Mouse (Mus musculus) layer of hippocampus, postnatal 36 days (tissue): ENCODE results near the gene Lrp3. TPM values are rescaled to one million over a fixed set of nuclear protein-coding genes. Genes with fewer than 3 reads are reported as not detected.
A peak's percentile ranks its signal among the peaks of the same experiment; 100 is the strongest.
"Not testable (repeated sequence)": the region's sequence is repeated elsewhere in the genome, so short reads cannot be mapped to it uniquely, and the experiment has no call there.

Source experiments
- DNase-seq, 2 experiments: peaks; one replicate each; pipeline ENCODE4 v3.0.0; 2022
- total RNA-seq, 2 experiments: library from RNA; stranded (reverse); gene quantifications; 2 replicates each; pipeline ENCODE4 v1.2.3; 2021

Gene Lrp3
- total RNA-seq = 10 to 100 TPM; 72.8 to 73.5 TPM

- DNase-seq = peak; percentile 57 to 68
Measured at GRCm38 (mm10) chr7:35215225-35215624, at the start of gene Lrp3. Gene Lrp3, minus strand, starts transcription at chr7:35215498.

- DNase-seq = peak; percentile 24 to 41
Measured at GRCm38 (mm10) chr7:35264746-35265145, 49.4 kb upstream of the Lrp3 start.

DNA sequence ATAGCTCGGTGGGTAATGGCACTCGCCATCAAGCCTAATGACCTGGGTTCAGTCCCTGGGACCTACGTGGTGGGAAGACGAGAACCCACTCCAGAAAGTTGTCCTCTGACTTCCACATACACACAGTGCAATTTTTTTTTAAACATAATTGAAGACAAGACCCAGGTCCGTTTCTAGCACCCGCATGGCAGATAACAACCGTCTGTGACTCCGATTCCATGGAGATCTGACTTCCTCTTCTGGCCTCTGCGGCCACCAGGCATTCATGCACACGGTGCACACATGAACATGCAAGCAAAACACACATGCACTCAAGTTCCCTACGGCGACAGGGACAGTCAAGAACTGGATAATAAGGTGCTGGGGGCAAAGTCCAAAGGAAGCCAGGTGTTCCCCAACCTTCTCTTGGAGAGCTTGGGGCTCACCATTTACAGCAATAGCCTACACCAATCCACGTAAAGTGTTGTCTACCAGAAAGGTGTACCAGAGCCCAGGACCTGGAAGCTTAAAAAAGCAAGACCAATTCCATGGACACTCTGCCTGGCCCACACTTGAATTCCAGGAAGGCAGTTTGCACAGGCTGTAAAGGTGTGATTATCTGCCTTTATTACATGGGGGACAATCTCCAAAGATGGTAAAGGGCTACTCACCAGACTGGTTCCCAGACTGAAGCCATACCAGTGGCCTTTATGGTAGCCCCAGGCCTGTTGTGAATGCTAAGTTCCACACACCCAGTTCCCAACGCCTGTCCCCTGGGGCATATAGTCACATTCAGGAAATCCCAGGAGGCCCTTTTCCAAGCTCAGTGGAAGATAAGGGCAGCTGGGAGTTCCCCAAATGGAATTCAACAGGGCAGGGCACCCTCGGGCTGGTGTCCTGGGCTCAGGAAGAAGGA, 48.5 kb upstream of the Lrp3 start:
- DNase-seq = no peak

DNA sequence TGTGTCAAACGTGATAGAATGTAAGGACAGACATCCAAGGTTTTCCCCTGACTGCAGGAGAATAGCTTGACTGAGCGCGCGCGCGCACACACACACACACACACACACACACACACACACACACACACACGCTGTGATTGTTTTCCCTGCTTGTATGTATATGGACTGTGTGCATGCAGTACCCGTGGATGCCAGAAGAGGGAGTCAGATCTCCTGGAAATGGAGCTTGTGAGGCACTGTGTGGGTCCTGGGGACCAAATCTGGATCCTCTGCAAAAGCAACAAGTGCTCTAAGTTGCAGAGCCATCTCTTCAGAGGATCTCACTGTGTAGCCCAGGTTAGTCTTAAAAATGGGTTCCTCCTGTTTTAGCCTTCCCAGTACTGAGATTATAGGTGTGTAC, 44.1 kb upstream of the Lrp3 start:
- DNase-seq = no peak

DNA sequence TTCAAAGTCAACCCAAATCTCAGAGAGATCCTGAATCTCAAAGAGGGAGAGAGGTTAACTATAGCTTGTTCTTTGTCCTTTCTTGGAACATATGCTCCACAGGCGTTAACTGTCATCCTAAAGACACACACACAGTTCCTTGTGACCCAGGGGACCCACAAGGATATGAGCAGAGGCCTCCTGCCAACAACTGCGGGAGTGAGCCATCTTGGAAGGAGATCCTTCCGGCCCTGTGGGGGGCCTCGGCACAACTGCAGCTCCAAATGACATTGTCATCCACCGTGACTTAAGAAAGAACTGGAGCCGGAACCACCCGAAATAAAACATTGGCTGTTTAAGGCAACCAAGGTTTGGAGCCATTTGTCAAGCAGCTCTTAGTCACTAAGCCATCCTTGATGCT, 43.0 kb upstream of the Lrp3 start:
- no peak for DNase-seq

GRCm38 (mm10) chr7:35252041-35252558, 36.8 kb upstream of the Lrp3 start:
- DNase-seq = peak; percentile 33 to 43

GRCm38 (mm10) chr7:35237935-35238334, 22.6 kb upstream of the Lrp3 start:
- not testable (repeated sequence) for DNase-seq

DNA sequence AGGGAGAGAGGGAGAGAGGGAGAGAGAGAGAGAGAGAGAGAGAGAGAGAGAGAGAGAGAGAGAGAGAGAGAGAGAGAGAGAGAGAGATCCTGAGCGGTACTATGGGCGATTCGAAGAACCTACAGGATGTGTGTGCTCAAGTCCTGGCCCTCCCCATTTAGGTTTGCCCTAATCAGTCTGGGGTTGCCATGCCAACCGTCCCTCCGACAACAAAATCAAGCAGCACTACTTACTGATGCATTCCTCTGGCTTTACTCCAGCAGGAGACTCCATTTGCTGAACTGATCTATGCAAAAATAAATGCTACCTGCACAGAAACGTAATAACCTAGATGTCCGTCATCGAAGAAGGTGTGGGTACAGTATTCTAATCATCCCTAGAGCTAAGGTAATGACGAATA, 20.0 kb upstream of the Lrp3 start:
- peak; percentile 55 to 56 for DNase-seq

DNA sequence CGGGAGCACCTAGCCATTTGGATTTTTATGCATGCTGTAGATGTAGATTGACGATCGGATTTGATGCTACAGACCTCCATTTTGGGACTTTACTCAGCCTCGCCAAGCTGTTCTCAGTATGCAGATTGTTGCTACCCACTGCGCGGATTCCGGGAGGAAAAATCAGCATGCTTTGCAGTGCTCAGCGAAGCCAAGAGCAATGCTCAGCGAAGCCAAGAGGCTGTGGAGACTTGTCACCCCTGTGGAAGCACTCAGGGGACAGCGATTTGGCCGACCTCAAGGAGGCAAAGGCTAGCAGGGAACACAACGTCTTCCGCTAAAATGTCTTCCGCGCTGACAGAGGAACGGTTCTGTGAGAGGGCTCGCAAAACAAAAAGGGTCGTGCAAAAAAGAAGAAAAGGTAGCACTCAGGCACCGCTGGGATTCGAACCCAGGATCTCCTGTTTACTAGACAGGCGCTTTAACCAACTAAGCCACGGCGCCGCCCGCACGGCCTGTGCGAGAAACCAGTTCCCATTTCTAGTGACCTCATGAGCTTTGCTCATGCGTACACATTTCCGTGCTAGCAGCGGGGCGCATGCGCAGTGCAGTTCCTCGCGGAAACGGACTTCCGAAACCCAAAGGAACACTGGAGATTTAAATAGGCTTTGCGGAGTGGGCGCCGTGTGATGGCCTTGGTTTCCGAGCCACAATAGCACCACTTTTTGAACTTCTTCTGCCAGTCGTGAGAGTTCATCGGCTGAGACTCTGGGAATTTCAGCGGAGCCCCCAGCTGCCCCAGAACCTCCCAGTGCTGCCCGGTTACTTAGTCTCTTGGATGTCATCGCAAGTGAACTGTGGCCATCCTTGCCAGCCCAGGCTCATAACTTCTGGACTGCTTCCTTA, 19.3 kb upstream of the Lrp3 start:
- DNase-seq = peak; percentile 98 to 99

- no peak for DNase-seq
Measured at GRCm38 (mm10) chr7:35233861-35234260, 18.6 kb upstream of the Lrp3 start.

- DNase-seq = no peak
Measured at GRCm38 (mm10) chr7:35232796-35233455, 17.6 kb upstream of the Lrp3 start.

- DNase-seq = no peak
Measured at GRCm38 (mm10) chr7:35230333-35230732, 15.0 kb upstream of the Lrp3 start.

DNA sequence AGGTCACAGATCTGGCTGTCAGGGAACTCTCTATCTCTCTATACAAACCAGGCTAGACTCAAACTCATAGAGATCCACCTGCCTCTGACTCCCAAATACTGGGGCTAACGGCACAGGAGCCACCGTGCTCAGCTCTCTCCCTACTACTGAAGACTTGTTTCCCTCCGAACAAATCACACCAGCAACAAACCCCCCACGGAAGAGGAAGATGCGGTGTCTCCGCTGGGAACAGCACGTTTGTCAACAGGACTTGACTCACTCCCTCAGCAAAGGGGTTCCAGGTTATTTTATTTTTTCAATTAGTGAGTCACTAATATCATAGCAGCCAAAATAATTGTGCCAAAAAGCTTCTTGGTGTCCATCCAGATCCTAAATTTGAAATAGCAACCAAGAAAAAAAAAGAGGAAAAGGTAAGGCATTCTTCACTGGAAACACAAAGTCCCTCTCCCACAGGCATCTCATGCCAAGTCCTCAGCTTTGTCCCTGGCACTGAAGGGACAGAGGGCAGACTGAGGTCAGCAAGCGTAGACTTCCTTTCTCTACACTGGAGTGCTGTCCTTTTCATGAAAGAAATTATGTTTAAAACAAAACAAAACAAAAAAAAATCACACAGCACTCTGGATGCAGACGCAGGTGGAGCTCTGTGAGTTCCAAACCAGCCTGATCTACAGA, 5.5 kb upstream of the Lrp3 start:
- no peak for DNase-seq

- no peak for DNase-seq
Measured at GRCm38 (mm10) chr7:35215731-35216130, 433 bp upstream of the Lrp3 start.

DNA sequence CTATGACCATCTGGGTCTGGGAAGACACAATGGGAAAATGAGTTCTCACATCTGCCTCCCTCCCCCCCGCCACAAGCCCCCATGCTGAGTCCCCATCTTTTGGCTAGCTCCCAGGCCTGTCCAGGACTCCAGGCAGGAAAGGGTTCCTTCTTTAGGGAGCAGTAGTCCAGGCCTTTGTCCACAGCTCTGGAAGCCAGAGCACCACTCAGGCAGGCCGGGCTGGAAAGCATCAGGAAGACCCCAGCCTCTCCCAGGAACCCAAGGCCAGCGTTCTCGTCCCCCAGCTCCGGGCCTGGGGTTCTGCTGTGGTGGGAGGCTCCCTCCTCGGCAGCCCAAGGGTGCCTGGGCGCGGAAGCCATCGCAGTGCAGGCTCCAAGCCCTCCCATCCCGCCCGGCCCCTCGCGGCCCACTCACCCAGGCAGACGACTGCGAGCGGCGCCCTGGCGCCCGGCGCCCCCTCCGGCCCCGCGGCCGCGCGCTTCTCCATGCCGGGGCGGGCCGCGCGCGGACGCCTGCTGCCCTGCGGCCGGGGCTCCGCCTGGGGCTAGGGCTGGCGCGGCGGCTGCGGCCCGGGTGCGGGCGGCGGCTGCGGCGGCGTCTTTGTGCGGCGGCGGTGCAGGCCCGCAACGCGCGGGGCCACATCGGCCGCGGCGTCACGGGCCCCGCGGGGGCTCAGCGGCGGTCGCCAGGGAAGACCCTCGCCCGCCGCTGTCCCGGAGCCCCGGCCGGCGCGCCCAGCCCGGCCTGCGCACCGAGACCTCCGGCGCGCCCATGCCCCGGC, 666 bp downstream of the Lrp3 start:
- no peak for DNase-seq

- no peak for DNase-seq
Measured at GRCm38 (mm10) chr7:35211791-35212190, 3.5 kb downstream of the Lrp3 start.

GRCm38 (mm10) chr7:35199755-35200154, 15.5 kb downstream of the Lrp3 start:
- DNase-seq = no peak

DNA sequence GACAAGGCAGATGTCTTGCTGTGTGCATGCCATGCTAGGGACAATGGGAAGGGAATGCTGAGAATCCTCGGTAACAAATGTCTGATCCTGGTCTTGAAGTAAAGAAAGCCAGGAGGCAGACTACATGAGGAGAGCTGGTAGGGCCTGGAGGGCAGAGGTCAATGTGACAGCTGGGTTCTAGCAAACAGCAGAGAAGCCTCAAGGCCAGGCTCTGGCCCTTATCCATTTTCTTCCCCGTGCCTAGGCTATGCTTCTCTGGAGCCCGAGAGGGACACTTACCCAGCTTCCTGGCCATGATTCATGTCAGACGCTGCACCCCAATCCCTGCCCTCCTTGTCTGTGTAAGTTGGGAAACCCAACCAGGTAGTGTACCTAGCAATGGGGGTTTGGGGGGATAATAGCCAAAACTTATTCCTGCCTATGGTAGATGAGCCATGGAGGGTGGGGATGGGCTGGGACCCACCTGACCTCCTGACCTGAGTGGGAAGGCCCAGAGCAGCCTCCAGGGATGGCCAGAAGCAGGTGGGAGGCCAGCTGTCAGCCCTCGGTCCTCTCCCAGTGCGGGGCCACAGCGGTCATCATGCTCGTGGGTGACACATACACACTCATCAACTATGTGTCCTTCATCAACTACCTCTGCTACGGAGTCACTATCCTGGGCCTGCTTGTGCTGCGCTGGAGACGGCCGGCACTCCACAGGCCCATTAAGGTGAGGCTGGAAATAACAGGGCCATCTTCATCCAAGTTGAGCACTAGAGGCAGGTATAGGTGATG, 16.1 kb downstream of the Lrp3 start:
- no peak for DNase-seq

GRCm38 (mm10) chr7:35197022-35197421, 18.3 kb downstream of the Lrp3 start:
- DNase-seq = no peak

- DNase-seq = no peak
Measured at GRCm38 (mm10) chr7:35191276-35191675, 24.0 kb downstream of the Lrp3 start.
